Mouse (Mus musculus) cortical plate, adult 2 months (tissue): ENCODE data around the gene Cyb5rl. TPM values are rescaled to one million over a fixed set of nuclear protein-coding genes. Genes with fewer than 3 reads are reported as not detected.

Experiments used
- H3K27ac ChIP-seq: fragments of 200-500 bp; 2 replicates; pipeline ENCODE4 v1.5.1; 2012; ENCODE audit warnings: low read length, control low read depth, inconsistent platforms; ENCODE audit not compliant: insufficient read depth
- H3K4me1 ChIP-seq: fragments of 200-500 bp; 2 replicates; pipeline ENCODE4 v1.6.1; 2011; ENCODE audit warnings: low read length; ENCODE audit not compliant: control insufficient read depth, insufficient read depth
- H3K4me3 ChIP-seq: fragments of 200-500 bp; 2 replicates; pipeline ENCODE4 v1.5.1; 2011; ENCODE audit warnings: mild to moderate bottlenecking, low read length, control low read depth; ENCODE audit not compliant: insufficient read depth
- CTCF ChIP-seq: fragments of 200-500 bp; IDR thresholded peaks from 2 replicates; pipeline ENCODE4 v1.5.1; 2011; ENCODE audit warnings: mild to moderate bottlenecking, control low read depth, low read length; ENCODE audit not compliant: insufficient read depth; ENCODE audit errors: extremely low read depth
- POLR2A ChIP-seq: fragments of 200-500 bp; IDR thresholded peaks from 2 replicates; pipeline ENCODE4 v1.6.1; 2011; ENCODE audit warnings: mild to moderate bottlenecking, low read length, control low read depth; ENCODE audit not compliant: insufficient read depth; ENCODE audit errors: extremely low read depth
- polyA plus RNA-seq: library from polyadenylated mRNA; depleted of rRNA; stranded (reverse); fragments of >200 nt; gene quantifications from 2 replicates; pipeline ENCODE4 v1.2.3, GENCODE M21; 2012

The Cyb5rl gene
- polyA plus RNA-seq, 1 experiment = 4.7 TPM

- H3K4me3 ChIP-seq = no peak overlapping the region
- H3K27ac ChIP-seq = no peak overlapping the region
- TF ChIP-seq CTCF = no peak
- TF ChIP-seq POLR2A = no peak
- H3K4me1 ChIP-seq = 0 out of 2 replicates have a peak, but pooled peaks cover 2% of the 10 kb centered on the region
Measured at GRCm38 (mm10) chr4:107036985-107037384, 29.8 kb upstream of the Cyb5rl start.

GRCm38 (mm10) chr4:107038303-107038702 is 28.5 kb upstream of the Cyb5rl start:
- H3K27ac ChIP-seq = no peak overlapping the region
- TF ChIP-seq POLR2A (0 out of 2 replicates have a peak, but pooled peaks have one; percentile 27), CTCF (no peak)
- H3K4me1 ChIP-seq = 0 out of 2 replicates have a peak, but pooled peaks cover 2% of the 10 kb centered on the region
- H3K4me3 ChIP-seq = no peak overlapping the region

GRCm38 (mm10) chr4:107039270-107039669 is 27.5 kb upstream of the Cyb5rl start:
- Histone ChIP-seq H3K27ac (no peak overlapping the region), H3K4me1 (peaks cover 2% of the 10 kb centered on the region; the same call in 1 of the 2 replicates), H3K4me3 (no peak overlapping the region)
- TF ChIP-seq POLR2A (no peak), CTCF (no peak)

GRCm38 (mm10) chr4:107042304-107042703 is 24.5 kb upstream of the Cyb5rl start:
- peaks cover 3% of the 10 kb centered on the region; the same call in 1 of the 2 replicates for H3K4me1 ChIP-seq
- TF ChIP-seq CTCF (no peak), POLR2A (no peak)
- no peak overlapping the region for H3K4me3 ChIP-seq
- H3K27ac ChIP-seq = no peak overlapping the region

DNA sequence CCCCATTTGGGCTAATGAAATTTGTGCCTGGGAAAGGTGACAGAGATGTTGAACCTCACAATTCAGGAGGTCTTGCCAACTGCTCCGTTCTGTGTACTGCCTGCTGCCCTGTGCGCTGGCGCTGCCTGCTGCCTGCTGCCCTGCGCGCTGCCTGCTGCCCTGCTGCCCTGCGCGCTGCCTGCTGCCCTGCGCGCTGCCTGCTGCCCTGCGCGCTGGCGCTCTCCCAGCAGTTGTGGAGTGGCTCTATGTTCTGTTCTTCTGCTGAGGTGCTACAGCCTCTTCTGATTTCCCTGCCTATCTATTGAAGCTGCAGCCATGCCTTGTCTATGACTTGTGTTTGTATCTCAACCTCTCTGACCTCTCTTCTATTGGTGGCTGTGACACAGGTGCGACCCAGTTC is 21.6 kb upstream of the Cyb5rl start:
- TF ChIP-seq CTCF = no peak
- no peak for TF ChIP-seq POLR2A

DNA sequence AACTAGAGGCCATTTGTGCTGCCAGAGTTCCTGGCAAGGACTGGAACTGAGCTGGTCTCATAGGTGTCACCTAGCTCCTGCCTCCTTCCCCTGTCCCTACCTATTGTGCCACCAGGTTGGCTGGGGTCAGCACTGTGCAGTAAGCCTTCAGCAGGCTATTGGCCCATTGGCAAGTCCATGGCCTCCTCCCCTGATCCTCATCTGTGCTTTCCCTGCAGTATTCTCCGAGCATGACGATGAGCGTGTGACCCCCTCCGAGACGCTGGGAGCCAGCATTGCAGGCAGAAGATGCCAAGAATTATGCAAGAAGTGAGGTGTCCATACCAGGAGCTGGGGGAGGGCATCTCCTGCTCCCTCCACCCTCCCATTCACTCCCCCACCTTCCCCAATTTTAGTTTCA is 19.0 kb upstream of the Cyb5rl start:
- peaks cover 3% of the 10 kb centered on the region for H3K4me1 ChIP-seq
- no peak overlapping the region for H3K27ac ChIP-seq
- TF ChIP-seq POLR2A (no peak), CTCF (no peak)
- H3K4me3 ChIP-seq = no peak overlapping the region

More for the DNA sequence above, 21.6 kb upstream of the Cyb5rl start:
- Histone ChIP-seq H3K4me1 (peaks cover 3% of the 10 kb centered on the region), H3K27ac (no peak overlapping the region), H3K4me3 (no peak overlapping the region)

DNA sequence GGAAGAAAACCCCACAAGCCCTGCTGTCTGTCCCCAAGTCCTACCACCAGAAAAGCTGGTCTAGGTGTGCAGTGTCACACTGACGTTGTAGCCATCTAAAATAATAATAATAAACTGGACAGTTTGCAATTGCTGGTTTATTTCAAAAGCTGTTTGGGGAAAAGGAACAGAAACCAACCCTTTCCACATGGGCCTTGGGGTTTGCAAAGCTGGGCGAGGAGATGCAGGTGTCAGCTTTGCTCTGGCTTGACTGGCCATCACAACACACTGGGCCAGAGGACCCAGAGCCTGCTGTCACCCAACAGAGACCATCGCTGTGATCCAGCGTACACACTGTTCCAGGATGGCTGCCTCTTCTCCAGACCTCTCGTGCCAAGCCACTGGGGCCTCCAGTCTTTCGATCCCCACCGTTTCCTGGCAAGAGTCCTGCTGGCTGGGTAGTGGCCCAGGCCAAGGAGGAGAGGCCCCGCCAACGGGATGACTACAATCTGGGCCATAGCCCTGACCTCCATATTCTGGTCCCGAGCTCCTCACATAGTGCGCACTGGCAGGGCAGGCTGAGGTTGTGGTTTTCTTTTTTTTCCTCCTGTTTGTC is 18.1 kb upstream of the Cyb5rl start:
- no peak overlapping the region for H3K4me3 ChIP-seq
- no peak overlapping the region for H3K27ac ChIP-seq
- peaks cover 3% of the 10 kb centered on the region for H3K4me1 ChIP-seq
- no peak for TF ChIP-seq CTCF
- TF ChIP-seq POLR2A = no peak

GRCm38 (mm10) chr4:107051889-107052288 is 14.9 kb upstream of the Cyb5rl start:
- TF ChIP-seq CTCF (no peak), POLR2A (no peak)
- no peak overlapping the region for H3K27ac ChIP-seq
- H3K4me3 ChIP-seq = no peak overlapping the region
- peaks cover 2% of the 10 kb centered on the region; the same call in 1 of the 2 replicates for H3K4me1 ChIP-seq

GRCm38 (mm10) chr4:107052962-107053553 is 13.7 kb upstream of the Cyb5rl start:
- H3K4me3 ChIP-seq = no peak overlapping the region
- no peak overlapping the region for H3K27ac ChIP-seq
- H3K4me1 ChIP-seq = no peaks in the 10 kb centered on the region
- no peak for TF ChIP-seq POLR2A
- TF ChIP-seq CTCF = no peak

- TF ChIP-seq CTCF (no peak), POLR2A (no peak)
- no peak overlapping the region for H3K27ac ChIP-seq
- H3K4me1 ChIP-seq = no peaks in the 10 kb centered on the region; the same call in 1 of the 2 replicates
- no peak overlapping the region for H3K4me3 ChIP-seq
Measured at GRCm38 (mm10) chr4:107056088-107056487, 10.7 kb upstream of the Cyb5rl start.
